Mouse (Mus musculus): ENCODE measurements around the gene Izumo2.

GRCm38 (mm10) chr7:44747115-44747514 lies 38.6 kb downstream of the Izumo2 start:
- no peak for TF ChIP-seq POLR2A (IDR thresholded peaks at IDR 0.05; ENCODE audit: control insufficient read depth, low read depth, low read length)
- no peak for TF ChIP-seq CTCF (IDR thresholded peaks at IDR 0.05; ENCODE audit: control insufficient read depth, insufficient read depth, insufficient replicate concordance, low read depth, low read length)
